Mouse (Mus musculus) splenic B cell, adult 2 months (primary cell): Measurements from ENCODE around the gene Abcb1b.
A peak's percentile ranks its signal among the peaks of the same experiment; 100 is the strongest.
"Not testable (repeated sequence)": the region's sequence is repeated elsewhere in the genome, so short reads cannot be mapped to it uniquely, and the experiment has no call there.

ENCODE experiments used
- DNase-seq: peaks from one replicate; pipeline ENCODE4 v3.0.0-alpha.2; 2011; ENCODE audit warnings: low read depth, low spot score
- H3K27me3 ChIP-seq: 2 replicates; pipeline ENCODE4 v1.6.1; 2012; ENCODE audit warnings: mild to moderate bottlenecking, low read length, moderate library complexity, mixed read lengths; ENCODE audit not compliant: control insufficient read depth, poor library complexity, insufficient read depth, severe bottlenecking
- H3K36me3 ChIP-seq: 2 replicates; pipeline ENCODE4 v1.6.1; 2012; ENCODE audit warnings: mild to moderate bottlenecking, low read length, moderate library complexity, mixed read lengths; ENCODE audit not compliant: control insufficient read depth, poor library complexity, insufficient read depth, severe bottlenecking

Gene Abcb1b

GRCm38 (mm10) chr5:8797987-8798751, at the start of gene Abcb1b:
TSS of gene Abcb1b (plus strand) at chr5:8798147.
- DNase-seq = peak; percentile 60
- H3K36me3 ChIP-seq = no peaks in the 10 kb centered on the region
- no peaks in the 10 kb centered on the region for H3K27me3 ChIP-seq

DNA sequence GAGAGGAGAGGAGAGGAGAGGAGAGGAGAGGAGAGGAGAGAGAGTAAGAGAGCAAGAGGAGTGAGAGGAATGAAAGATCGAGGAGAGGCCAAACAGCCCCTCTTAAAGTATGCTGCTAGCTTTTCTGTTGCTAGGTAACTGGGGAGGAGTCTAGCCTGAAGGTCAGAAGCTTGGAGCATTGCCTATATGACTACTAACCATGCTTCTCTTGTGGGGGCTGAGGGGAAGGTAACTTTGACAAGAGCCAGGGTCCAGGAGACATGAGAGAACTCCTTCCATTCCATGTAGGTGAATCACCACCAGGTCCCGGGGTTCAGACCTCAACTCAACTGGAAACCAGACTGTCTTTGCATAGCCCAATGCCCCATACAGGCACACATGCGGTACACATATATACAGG, 25.1 kb upstream of the Abcb1b start:
- no peak for DNase-seq
- Histone ChIP-seq H3K27me3 (no peaks in the 10 kb centered on the region), H3K36me3 (no peaks in the 10 kb centered on the region)

GRCm38 (mm10) chr5:8778311-8778710, 19.6 kb upstream of the Abcb1b start:
- no peaks in the 10 kb centered on the region for H3K36me3 ChIP-seq
- DNase-seq = no peak
- no peaks in the 10 kb centered on the region for H3K27me3 ChIP-seq

- no peak for DNase-seq
- Histone ChIP-seq H3K36me3 (no peaks in the 10 kb centered on the region), H3K27me3 (no peaks in the 10 kb centered on the region)
Observed at GRCm38 (mm10) chr5:8778751-8779150, 19.2 kb upstream of the Abcb1b start.

GRCm38 (mm10) chr5:8792281-8792680, 5.7 kb upstream of the Abcb1b start:
- H3K36me3 ChIP-seq = no peaks in the 10 kb centered on the region

GRCm38 (mm10) chr5:8798752-8799115, 787 bp downstream of the Abcb1b start:
- no peaks in the 10 kb centered on the region for H3K36me3 ChIP-seq
- no peak for DNase-seq
- H3K27me3 ChIP-seq = no peaks in the 10 kb centered on the region

More at GRCm38 (mm10) chr5:8792281-8792680, 5.7 kb upstream of the Abcb1b start:
- no peak for DNase-seq
- H3K27me3 ChIP-seq = no peaks in the 10 kb centered on the region

GRCm38 (mm10) chr5:8805742-8806141, 7.8 kb downstream of the Abcb1b start:
- peak; percentile 23 for DNase-seq
- no peaks in the 10 kb centered on the region for H3K27me3 ChIP-seq
- no peaks in the 10 kb centered on the region for H3K36me3 ChIP-seq

- Histone ChIP-seq H3K36me3 (no peaks in the 10 kb centered on the region), H3K27me3 (no peaks in the 10 kb centered on the region)
- DNase-seq = peak; percentile 66
Observed at GRCm38 (mm10) chr5:8807137-8808004, 9.4 kb downstream of the Abcb1b start.

DNA sequence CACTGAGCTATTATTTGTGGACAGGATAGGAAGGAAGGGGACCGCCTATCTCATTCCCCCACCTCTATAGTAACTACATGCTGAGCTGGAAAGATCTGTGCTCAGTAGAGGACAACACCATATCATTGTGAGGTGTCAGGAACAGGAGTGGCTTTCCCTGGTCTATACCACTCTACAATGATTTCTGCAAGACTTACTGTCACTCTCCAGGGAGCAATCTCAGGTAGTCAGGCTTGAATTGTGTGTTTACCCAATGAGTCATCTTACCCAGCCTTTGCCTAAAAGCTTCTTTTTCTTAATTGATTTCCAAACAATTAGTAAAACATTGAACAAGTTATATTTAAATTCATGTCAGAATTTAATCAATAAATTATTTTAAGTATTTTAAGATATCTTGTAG, 15.9 kb downstream of the Abcb1b start:
- no peaks in the 10 kb centered on the region for H3K36me3 ChIP-seq
- no peaks in the 10 kb centered on the region for H3K27me3 ChIP-seq
- DNase-seq = no peak

- Histone ChIP-seq H3K36me3 (no peaks in the 10 kb centered on the region), H3K27me3 (no peaks in the 10 kb centered on the region)
- DNase-seq = no peak
Observed at GRCm38 (mm10) chr5:8819635-8820591, 22.0 kb downstream of the Abcb1b start.

GRCm38 (mm10) chr5:8820592-8821104, 22.7 kb downstream of the Abcb1b start:
- not testable (repeated sequence) for DNase-seq, H3K36me3 ChIP-seq, H3K27me3 ChIP-seq

GRCm38 (mm10) chr5:8838661-8839438, 40.9 kb downstream of the Abcb1b start:
- no peaks in the 10 kb centered on the region for H3K27me3 ChIP-seq
- H3K36me3 ChIP-seq = no peaks in the 10 kb centered on the region; the same call in 1 of the 2 replicates
- no peak for DNase-seq

DNA sequence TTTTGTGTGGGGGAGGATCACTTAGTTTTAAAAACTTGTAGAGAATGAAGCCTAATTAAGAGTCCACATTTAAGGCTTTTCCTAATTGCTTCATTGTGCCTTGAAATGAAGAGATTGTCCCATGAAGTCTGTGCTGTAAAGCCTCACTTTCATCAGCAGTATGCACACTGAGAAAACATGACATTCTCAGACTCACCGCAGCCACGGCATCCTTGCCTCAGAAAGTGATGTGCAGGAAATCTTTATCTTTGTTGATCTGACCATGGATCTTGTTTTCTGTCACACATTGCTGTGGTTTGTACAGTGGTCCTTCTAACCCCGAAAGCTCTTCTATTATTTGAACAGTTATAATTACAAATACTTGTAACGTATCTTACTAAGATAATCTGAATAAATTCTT, 41.7 kb downstream of the Abcb1b start:
- DNase-seq = no peak

More for the DNA sequence above, 41.7 kb downstream of the Abcb1b start:
- H3K27me3 ChIP-seq = no peaks in the 10 kb centered on the region
- no peaks in the 10 kb centered on the region; the same call in 1 of the 2 replicates for H3K36me3 ChIP-seq
